Mouse (Mus musculus) spleen, postnatal 4 days (tissue): ENCODE data around the gene 1700066M21Rik.

Experiments
- DNase-seq, 2 experiments: peaks; one replicate each; pipeline ENCODE4 v3.0.0; 2022; ENCODE audit warnings: low spot score in 2 of 2

1700066M21Rik gene

GRCm38 (mm10) chr1:57377376-57378341, at the start of gene 1700066M21Rik:
TSS of gene 1700066M21Rik (plus strand) at chr1:57377620.
- peak; percentile 94 to 97 for DNase-seq

- DNase-seq: no peak
These were observed 47.9 kb upstream of the 1700066M21Rik start for GRCm38 (mm10) chr1:57329285-57330093.

- DNase-seq: no peak
These were observed 47.2 kb upstream of the 1700066M21Rik start for GRCm38 (mm10) chr1:57330228-57330627.

- no peak for DNase-seq
These were observed 45.4 kb upstream of the 1700066M21Rik start for GRCm38 (mm10) chr1:57332040-57332439.

- no peak for DNase-seq
These were observed 43.7 kb upstream of the 1700066M21Rik start for GRCm38 (mm10) chr1:57333550-57334213.

- DNase-seq: no peak
These were observed 42.2 kb upstream of the 1700066M21Rik start for GRCm38 (mm10) chr1:57335200-57335599.

GRCm38 (mm10) chr1:57339156-57339796, 38.1 kb upstream of the 1700066M21Rik start:
- DNase-seq: no peak

- no peak for DNase-seq
These were observed 36.2 kb upstream of the 1700066M21Rik start for GRCm38 (mm10) chr1:57341197-57341596.

- no peak for DNase-seq
These were observed 29.9 kb upstream of the 1700066M21Rik start for GRCm38 (mm10) chr1:57347487-57347886.

- no peak for DNase-seq
These were observed 25.5 kb upstream of the 1700066M21Rik start for GRCm38 (mm10) chr1:57351941-57352340.

GRCm38 (mm10) chr1:57358546-57358945, 18.9 kb upstream of the 1700066M21Rik start:
- DNase-seq: no peak

- DNase-seq: no peak
These were observed 10.0 kb upstream of the 1700066M21Rik start for GRCm38 (mm10) chr1:57367446-57367845.

GRCm38 (mm10) chr1:57369111-57369510, 8.3 kb upstream of the 1700066M21Rik start:
- DNase-seq: no peak

GRCm38 (mm10) chr1:57370451-57370850, 7.0 kb upstream of the 1700066M21Rik start:
- DNase-seq: no peak

GRCm38 (mm10) chr1:57375276-57375675, 2.1 kb upstream of the 1700066M21Rik start:
- DNase-seq: no peak

- no peak for DNase-seq
These were observed 614 bp upstream of the 1700066M21Rik start for GRCm38 (mm10) chr1:57376806-57377205.

- DNase-seq: no peak
These were observed 9.1 kb downstream of the 1700066M21Rik start for GRCm38 (mm10) chr1:57386519-57386918.

- DNase-seq: no peak
These were observed 10.5 kb downstream of the 1700066M21Rik start for GRCm38 (mm10) chr1:57387876-57388275.

- no peak for DNase-seq
These were observed 11.2 kb downstream of the 1700066M21Rik start for GRCm38 (mm10) chr1:57388402-57389155.

GRCm38 (mm10) chr1:57390993-57391790, 13.8 kb downstream of the 1700066M21Rik start:
- DNase-seq: no peak
